Mouse (Mus musculus) myocyte (in vitro differentiated cells): ENCODE data around the gene Gpr152.

ENCODE experiments used
- MAX ChIP-seq: IDR thresholded peaks from one replicate; pipeline ENCODE4 v1.6.1; 2011; ENCODE audit warnings: low read depth, mild to moderate bottlenecking, control low read depth
- MYOG ChIP-seq, 3 experiments: IDR thresholded peaks; one replicate each; pipeline ENCODE4 v1.6.1; 2011; ENCODE audit warnings: control low read depth in 2 of 3, low read depth in 2 of 3, mild to moderate bottlenecking in 2 of 3; ENCODE audit not compliant: insufficient read length in 2 of 3, control insufficient read depth in 1 of 3, insufficient read depth in 1 of 3
- POLR2A ChIP-seq: IDR thresholded peaks from one replicate; pipeline ENCODE4 v1.6.1; 2011; ENCODE audit warnings: low read depth, mild to moderate bottlenecking, control low read depth, moderate library complexity; ENCODE audit not compliant: insufficient read length
- POLR2AphosphoS2 ChIP-seq: IDR thresholded peaks from one replicate; pipeline ENCODE4 v1.6.1; 2011; ENCODE audit warnings: low read depth, control low read depth; ENCODE audit not compliant: insufficient read length

GRCm38 (mm10) chr19:4155223-4156072 is 15.9 kb downstream of the Gpr152 start:
- TF ChIP-seq POLR2AphosphoS2 (no peak), POLR2A (no peak), MYOG (IDR thresholded peaks at IDR 0.05; ENCODE audit: control insufficient read depth in 1 of 3, insufficient read depth in 1 of 3, insufficient read length in 2 of 3, low read depth in 2 of 3) (no peak), MAX (no peak)
